Mouse (Mus musculus) subcutaneous adipose tissue, adult 2 months (tissue): Measurements from ENCODE around the gene Szrd1. TPM values are rescaled to one million over a fixed set of nuclear protein-coding genes. Genes with fewer than 3 reads are reported as not detected.

Source experiments
- polyA plus RNA-seq: library from polyadenylated mRNA; depleted of rRNA; stranded (reverse); fragments of >200 nt; gene quantifications from 2 replicates; pipeline ENCODE4 v1.2.3, GENCODE M21; 2012; ENCODE audit warnings: low replicate concordance; rRNA removed

Szrd1 gene
- polyA plus RNA-seq: 39.8 and 60.3 TPM in 2 replicates

GRCm38 (mm10) chr4:141139116-141139970, at the start of gene Szrd1:
Gene Szrd1 (minus strand): TSS chr4:141139775.

GRCm38 (mm10) chr4:141147112-141148008, 7.8 kb upstream of the Szrd1 start, which contains the start of gene Fbxo42:
Gene Fbxo42 (plus strand): TSS chr4:141147913.

GRCm38 (mm10) chr4:141088033-141088432, 51.5 kb downstream of the Szrd1 start, which contains the start of gene Spata21:
Gene Spata21 (plus strand): TSS chr4:141088333.

GRCm38 (mm10) chr4:141077681-141078509, 61.7 kb downstream of the Szrd1 start, which contains the start of gene Necap2:
Gene Necap2 (minus strand): TSS chr4:141078357.

Other genes with a start within 250 kb of the Szrd1 start
- 1.3 and 13.8 TPM in 2 replicates for gene Padi2, start 233.4 kb downstream of the Szrd1 start, polyA plus RNA-seq
- 251 and 307 TPM in 2 replicates for gene Sdhb, start 178.6 kb downstream of the Szrd1 start, polyA plus RNA-seq
- 84.9 and 104 TPM in 2 replicates for gene Atp13a2, start 152.9 kb downstream of the Szrd1 start, polyA plus RNA-seq
- 56.0 and 312 TPM in 2 replicates for gene Mfap2, start 129.4 kb downstream of the Szrd1 start, polyA plus RNA-seq
- 5.8 and 16.5 TPM in 2 replicates for gene Crocc, start 79.2 kb downstream of the Szrd1 start, polyA plus RNA-seq
- gene Necap2, start 61.4 kb downstream of the Szrd1 start, polyA plus RNA-seq: 72.8 and 84.0 TPM in 2 replicates
- gene Spata21, start 51.4 kb downstream of the Szrd1 start, polyA plus RNA-seq: not detected in 2 replicates
- gene Fbxo42, start 8.1 kb upstream of the Szrd1 start, polyA plus RNA-seq: 14.3 and 22.0 TPM in 2 replicates
- 1.8 and 4.3 TPM in 2 replicates for gene Rsg1, start 74.2 kb upstream of the Szrd1 start, polyA plus RNA-seq
- gene Arhgef19, start 99.7 kb upstream of the Szrd1 start, polyA plus RNA-seq: 1.2 and 13.0 TPM in 2 replicates
- gene Epha2, start 161.5 kb upstream of the Szrd1 start, polyA plus RNA-seq: 11.6 and 12.9 TPM in 2 replicates
- gene Fam131c, start 228.4 kb upstream of the Szrd1 start, polyA plus RNA-seq: 0.69 TPM in 1 of 2 replicates, not detected in the other